Mouse (Mus musculus) hindbrain, embryonic 14.5 days (tissue): ENCODE data around the gene Slc39a13. TPM values are rescaled to one million over a fixed set of nuclear protein-coding genes. Genes with fewer than 3 reads are reported as not detected.
"Not testable (repeated sequence)": the region's sequence is repeated elsewhere in the genome, so short reads cannot be mapped to it uniquely, and the experiment has no call there.

Experiments
- ATAC-seq: fragments of 200-750 bp; cut with Nextera tagmentation; 2 replicates; pipeline ENCODE4 v1.8.0; 2017; ENCODE audit warnings: moderate number of reproducible peaks, mild to moderate bottlenecking, moderate TSS enrichment, moderate library complexity; ENCODE audit not compliant: low FRiP score
- DNase-seq: peaks from one replicate; pipeline ENCODE4 v3.0.0-alpha.2; 2015; ENCODE audit warnings: low spot score
- H3K27ac ChIP-seq: fragments of 300-500 bp; sonication (generic); 2 replicates; pipeline ENCODE4 v1.5.1; 2014; ENCODE audit warnings: mild to moderate bottlenecking, moderate library complexity
- H3K27me3 ChIP-seq: fragments of 300-500 bp; sonication (generic); 2 replicates; pipeline ENCODE4 v1.6.1; 2014; ENCODE audit warnings: mild to moderate bottlenecking, low read length, mixed read lengths; ENCODE audit not compliant: control insufficient read depth, insufficient read depth
- H3K36me3 ChIP-seq: fragments of 300-500 bp; sonication (generic); replicated peaks from 2 replicates; pipeline ENCODE4 v1.6.1; 2014; ENCODE audit not compliant: control insufficient read depth, insufficient read depth
- H3K4me1 ChIP-seq: fragments of 300-500 bp; sonication (generic); replicated peaks from 2 replicates; pipeline ENCODE4 v1.6.1; 2014; ENCODE audit warnings: antibody characterized with exemption, low read length, mixed read lengths; ENCODE audit not compliant: control insufficient read depth, insufficient read depth
- H3K4me2 ChIP-seq: fragments of 300-500 bp; sonication (generic); replicated peaks from 2 replicates; pipeline ENCODE4 v1.6.1; 2014; ENCODE audit warnings: mild to moderate bottlenecking, moderate library complexity
- H3K4me3 ChIP-seq: fragments of 300-500 bp; sonication (generic); replicated peaks from 2 replicates; pipeline ENCODE4 v1.5.1; 2014; ENCODE audit warnings: mild to moderate bottlenecking, low read length
- H3K9ac ChIP-seq: fragments of 300-500 bp; sonication (generic); 2 replicates; pipeline ENCODE4 v1.6.1; 2014
- H3K9me3 ChIP-seq: fragments of 300-500 bp; sonication (generic); 2 replicates; pipeline ENCODE4 v1.6.1; 2016; ENCODE audit warnings: low read length; ENCODE audit not compliant: control insufficient read depth
- WGBS: fragments of 180-500 bp; shearing (Covaris S2); extraction: QIAGEN DNeasy Blood & Tissue Kit; methylation state at CpG from one replicate; pipeline ENCODE4 v1.1.7; 2014; 5-methylcytosine and 5-hydroxymethylcytosine counted together
- polyA plus RNA-seq: library from polyadenylated mRNA; unstranded; fragments of >200 nt; fragmentation: Nextera tagmentation; extraction: Ambion mirVana; gene quantifications from 2 replicates; pipeline ENCODE4 v1.2.1, GENCODE M21; 2014

The Slc39a13 gene
- polyA plus RNA-seq, 1 experiment from 2014 or later = 27.6 TPM

DNA sequence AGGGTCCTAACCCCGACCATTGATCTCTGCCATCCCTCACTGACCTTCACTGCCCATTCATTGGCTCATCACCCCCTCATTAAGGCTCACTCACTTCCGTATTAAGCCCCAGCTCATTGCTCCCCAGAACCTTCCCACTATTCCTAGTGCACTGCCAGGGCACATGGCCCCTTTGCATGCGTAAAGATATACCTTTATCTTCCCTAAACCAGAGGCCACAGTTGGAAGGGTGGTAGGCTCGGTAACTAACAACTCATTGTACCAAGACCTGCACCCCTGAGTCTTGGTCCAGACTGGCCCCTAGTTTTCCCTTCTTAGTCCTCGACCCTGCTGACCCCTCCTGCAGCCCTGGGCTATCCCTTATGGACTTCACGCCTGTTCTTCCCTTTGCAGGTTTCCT lies 43.6 kb upstream of the Slc39a13 start:
- Histone ChIP-seq H3K36me3 (no peaks in the 10 kb centered on the region), H3K9me3 (no peaks in the 10 kb centered on the region), H3K4me1 (peaks cover 6% of the 10 kb centered on the region; the same call in 1 of the 2 replicates), H3K27me3 (0 out of 2 replicates have a peak, but pooled peaks cover 4% of the 10 kb centered on the region), H3K4me2 (no peak overlapping the region), H3K27ac (no peak overlapping the region), H3K4me3 (no peak overlapping the region), H3K9ac (no peak overlapping the region)
- 71% methylated on average over 6 of the region's 6 CpGs for WGBS
- DNase-seq (no peak), ATAC-seq (no peak)

DNA sequence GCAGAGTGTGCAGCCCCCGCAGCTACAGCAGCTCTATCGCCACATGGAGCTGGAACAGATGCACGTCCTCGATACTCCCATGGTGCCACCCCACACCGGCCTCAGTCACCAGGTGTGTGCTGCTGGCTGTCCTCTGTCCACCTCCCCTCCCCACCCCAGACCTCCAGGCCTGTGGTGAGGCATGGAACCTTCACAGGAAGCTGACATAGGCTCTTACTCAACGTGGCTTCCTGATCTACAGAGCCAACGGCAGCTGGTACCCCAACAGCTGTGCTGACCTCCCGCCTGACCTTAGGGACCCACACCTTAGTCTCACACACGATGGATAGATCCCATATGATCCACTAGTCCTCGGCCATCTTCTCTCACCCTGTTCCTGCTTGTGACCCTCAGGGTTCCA lies 43.1 kb upstream of the Slc39a13 start:
- H3K36me3 ChIP-seq = no peaks in the 10 kb centered on the region
- 83% methylated on average over 10 of the region's 10 CpGs for WGBS
- no peak overlapping the region for H3K4me2 ChIP-seq
- no peak overlapping the region for H3K9ac ChIP-seq
- ATAC-seq = no peak
- no peaks in the 10 kb centered on the region for H3K9me3 ChIP-seq
- no peak for DNase-seq
- no peak overlapping the region for H3K4me3 ChIP-seq
- peaks cover 6% of the 10 kb centered on the region; the same call in 1 of the 2 replicates for H3K4me1 ChIP-seq
- no peak overlapping the region for H3K27ac ChIP-seq
- 0 out of 2 replicates have a peak, but pooled peaks cover 4% of the 10 kb centered on the region for H3K27me3 ChIP-seq

DNA sequence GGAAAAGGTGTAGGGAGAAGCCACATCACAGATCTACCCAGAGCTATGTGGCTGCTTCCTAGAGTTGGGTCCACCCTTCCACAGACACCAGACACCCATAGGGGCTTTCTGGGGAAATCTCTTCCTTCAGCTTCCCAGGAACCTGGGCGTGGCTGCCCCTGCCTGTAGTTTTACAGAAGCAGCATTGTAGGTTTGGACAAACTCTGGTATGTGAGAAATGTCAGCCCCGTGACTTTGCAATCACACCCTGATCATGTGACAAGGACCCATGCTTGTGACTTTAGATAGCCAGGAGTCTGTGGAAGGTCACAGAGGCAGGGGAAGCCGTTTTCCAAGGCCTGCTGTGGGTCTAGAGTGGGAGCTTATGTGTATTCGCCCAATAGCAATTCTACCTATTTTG lies 42.3 kb upstream of the Slc39a13 start:
- Histone ChIP-seq H3K9ac (no peak overlapping the region), H3K4me1 (peaks cover 6% of the 10 kb centered on the region; the same call in 1 of the 2 replicates), H3K9me3 (no peaks in the 10 kb centered on the region), H3K4me3 (no peak overlapping the region), H3K27me3 (0 out of 2 replicates have a peak, but pooled peaks cover 4% of the 10 kb centered on the region), H3K4me2 (no peak overlapping the region), H3K27ac (no peak overlapping the region), H3K36me3 (no peaks in the 10 kb centered on the region)
- ATAC-seq (no peak), DNase-seq (no peak)
- 65% methylated on average over 4 of the region's 4 CpGs for WGBS

DNA sequence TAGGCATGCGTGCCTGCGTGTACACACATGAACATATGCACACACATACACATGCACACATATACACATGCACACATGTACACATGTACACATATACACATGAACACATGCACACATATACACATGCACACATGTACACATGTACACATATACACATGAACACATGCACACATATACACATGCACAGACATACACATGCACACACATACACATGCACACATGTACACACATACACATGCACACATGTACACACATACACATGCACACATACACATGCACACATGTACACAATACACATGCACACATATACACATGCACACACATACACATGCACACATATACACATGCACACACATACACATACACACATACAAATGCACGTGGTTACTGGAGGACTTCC lies 41.6 kb upstream of the Slc39a13 start:
- H3K36me3 ChIP-seq, H3K9ac ChIP-seq, H3K27ac ChIP-seq, H3K4me2 ChIP-seq, H3K9me3 ChIP-seq, H3K27me3 ChIP-seq, H3K4me3 ChIP-seq, H3K4me1 ChIP-seq, ATAC-seq, DNase-seq: not testable (repeated sequence)
- 97% methylated on average over 3 of the region's 3 CpGs for WGBS

DNA sequence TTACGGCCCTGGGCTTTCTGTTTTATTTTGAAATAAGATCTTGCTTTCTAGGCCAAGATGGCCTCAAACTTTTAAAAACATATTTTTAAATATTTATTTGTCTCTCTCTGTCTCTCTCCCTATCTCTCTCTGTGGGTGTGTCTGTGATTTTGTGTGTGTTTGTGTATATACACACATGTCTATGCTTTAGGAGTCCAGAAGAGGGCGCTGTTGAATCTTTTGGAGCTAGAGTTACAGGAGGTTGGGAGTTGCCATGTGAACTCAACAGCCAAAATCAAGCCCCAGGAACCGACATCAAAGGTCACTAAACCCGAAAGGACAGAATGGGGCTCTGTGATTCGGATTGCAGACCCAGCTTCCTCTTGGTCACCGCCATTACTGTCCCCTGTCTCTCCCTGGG lies 40.2 kb upstream of the Slc39a13 start:
- H3K4me2 ChIP-seq = no peak overlapping the region
- no peak overlapping the region for H3K4me3 ChIP-seq
- ATAC-seq (no peak), DNase-seq (no peak)
- H3K36me3 ChIP-seq = no peaks in the 10 kb centered on the region
- H3K9ac ChIP-seq = no peak overlapping the region
- 0 out of 2 replicates have a peak, but pooled peaks cover 3% of the 10 kb centered on the region for H3K27me3 ChIP-seq
- H3K27ac ChIP-seq = no peak overlapping the region
- no peaks in the 10 kb centered on the region for H3K9me3 ChIP-seq
- WGBS = 77% methylated on average over 6 of the region's 6 CpGs
- peaks cover 6% of the 10 kb centered on the region; the same call in 1 of the 2 replicates for H3K4me1 ChIP-seq

DNA sequence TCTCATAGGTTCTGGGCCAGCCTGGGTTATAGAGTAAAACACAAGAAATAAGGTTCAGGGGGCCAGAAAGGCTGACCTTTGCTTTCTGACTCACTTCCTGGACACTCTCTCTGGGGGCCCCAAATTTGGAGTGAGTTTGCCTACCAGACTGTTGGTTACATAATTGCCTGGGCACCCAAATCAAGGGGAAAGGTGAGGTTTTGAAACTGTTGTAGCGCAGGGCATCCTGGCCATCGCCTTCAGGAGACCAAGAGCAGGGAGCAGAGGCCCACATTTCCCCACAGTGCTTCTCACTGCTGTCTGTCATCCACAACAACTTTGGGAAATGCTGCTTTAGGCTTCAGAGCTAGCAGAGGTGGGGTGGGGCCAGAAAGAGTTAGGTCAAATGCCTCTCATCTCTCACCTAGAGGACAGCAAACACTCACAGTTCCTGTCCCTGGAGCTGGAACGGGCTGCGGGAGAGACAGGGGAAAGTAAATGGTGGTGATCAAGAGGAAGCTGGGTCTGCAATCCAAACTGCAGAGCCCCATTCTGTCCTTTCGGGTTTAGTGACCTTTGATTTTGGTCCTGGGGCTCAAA lies 39.7 kb upstream of the Slc39a13 start:
- H3K36me3 ChIP-seq = no peaks in the 10 kb centered on the region
- H3K4me1 ChIP-seq = 0 out of 2 replicates have a peak, but pooled peaks cover under 1% of the 10 kb centered on the region
- H3K9ac ChIP-seq = no peak overlapping the region
- no peaks in the 10 kb centered on the region for H3K9me3 ChIP-seq
- no peak overlapping the region for H3K27ac ChIP-seq
- no peak overlapping the region for H3K4me2 ChIP-seq
- H3K27me3 ChIP-seq = no peaks in the 10 kb centered on the region
- ATAC-seq (no peak), DNase-seq (no peak)
- WGBS = 91% methylated on average over 5 of the region's 5 CpGs
- H3K4me3 ChIP-seq = no peak overlapping the region

DNA sequence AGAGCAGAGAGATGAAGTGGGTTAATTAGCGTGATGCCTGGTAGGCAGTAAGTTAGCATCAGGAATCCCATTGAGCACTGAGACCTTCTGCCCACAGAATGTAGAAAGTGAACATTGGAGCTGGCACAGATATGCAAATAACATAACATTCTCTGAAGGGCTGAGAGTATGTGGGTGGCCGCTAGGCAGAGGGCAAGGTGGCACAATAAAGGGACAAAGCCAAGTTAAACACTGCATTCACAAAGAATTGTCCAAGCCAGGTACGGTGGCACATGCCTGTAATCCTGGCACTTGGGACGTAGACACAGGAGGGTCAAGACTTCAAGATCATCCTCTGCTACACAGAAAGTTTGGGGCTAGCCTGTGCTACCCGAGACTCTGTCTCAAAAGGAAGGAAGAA lies 39.0 kb upstream of the Slc39a13 start:
- Histone ChIP-seq H3K27me3 (no peaks in the 10 kb centered on the region), H3K4me2 (no peak overlapping the region), H3K4me3 (no peak overlapping the region), H3K4me1 (no peaks in the 10 kb centered on the region), H3K9ac (no peak overlapping the region), H3K9me3 (no peaks in the 10 kb centered on the region), H3K27ac (no peak overlapping the region), H3K36me3 (no peaks in the 10 kb centered on the region)
- no peak for ATAC-seq
- no peak for DNase-seq
- 86% methylated on average over 5 of the region's 5 CpGs for WGBS

DNA sequence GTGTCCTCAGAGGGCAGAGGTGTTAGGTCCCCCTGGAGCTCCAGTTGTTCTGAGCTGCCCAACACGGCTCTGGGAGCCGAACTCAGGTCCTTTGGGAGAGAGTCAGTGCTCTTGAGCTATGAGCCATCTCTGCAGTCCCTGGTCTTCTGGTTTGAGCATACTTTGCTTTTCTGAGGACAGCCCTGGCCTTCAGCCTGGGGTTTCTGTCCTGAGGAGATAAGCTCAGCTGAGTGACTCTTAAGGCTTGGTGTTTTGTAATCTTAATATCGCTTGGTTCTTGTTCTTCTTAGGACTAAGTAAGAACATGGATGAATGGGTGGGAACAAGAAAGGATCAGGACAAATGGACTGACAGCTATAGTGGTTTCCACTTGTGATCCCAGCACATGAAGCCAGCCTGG lies 37.9 kb upstream of the Slc39a13 start:
- WGBS = 89% methylated on average over 3 of the region's 3 CpGs
- ATAC-seq (no peak), DNase-seq (no peak)
- H3K27ac ChIP-seq = no peak overlapping the region
- no peaks in the 10 kb centered on the region for H3K9me3 ChIP-seq
- H3K4me2 ChIP-seq = no peak overlapping the region
- H3K9ac ChIP-seq = no peak overlapping the region
- H3K4me3 ChIP-seq = no peak overlapping the region
- no peaks in the 10 kb centered on the region for H3K27me3 ChIP-seq
- no peaks in the 10 kb centered on the region for H3K4me1 ChIP-seq
- H3K36me3 ChIP-seq = no peaks in the 10 kb centered on the region

DNA sequence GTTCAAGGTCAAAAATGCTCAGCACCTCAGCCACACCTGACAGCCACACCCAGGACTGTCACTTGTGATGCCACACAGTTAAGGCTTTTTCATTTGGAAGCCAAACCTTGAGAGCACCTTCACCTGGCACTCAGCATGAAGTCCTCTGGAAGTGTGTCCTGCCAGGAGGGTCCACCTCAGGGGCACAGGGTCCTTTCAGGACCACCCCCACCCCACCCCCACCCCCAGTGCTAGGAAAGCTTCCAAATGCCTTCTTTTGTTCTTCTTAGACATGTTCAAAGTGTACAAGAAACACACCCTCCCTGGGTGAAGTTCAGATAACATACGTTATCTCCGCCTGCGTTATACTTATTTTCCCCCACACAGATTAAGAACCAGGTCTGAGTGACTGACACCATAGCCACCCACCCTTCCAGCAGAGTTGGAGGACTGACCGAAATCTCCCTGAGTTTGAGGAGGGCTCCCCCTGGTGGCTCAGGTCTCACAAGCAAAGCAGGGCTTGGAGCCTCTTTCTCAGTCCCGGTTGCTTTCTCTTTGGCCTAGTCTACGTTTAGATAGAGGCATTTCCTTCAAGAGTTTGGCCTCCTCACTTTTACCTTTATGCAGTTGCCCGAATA lies 31.0 kb upstream of the Slc39a13 start:
- H3K4me3 ChIP-seq = no peak overlapping the region
- H3K4me1 ChIP-seq = no peaks in the 10 kb centered on the region
- no peak overlapping the region for H3K27ac ChIP-seq
- H3K36me3 ChIP-seq = no peaks in the 10 kb centered on the region
- ATAC-seq = peak; percentile 83; the same call in 1 of the 2 replicates
- WGBS = 8% methylated on average over 7 of the region's 7 CpGs
- DNase-seq = peak; percentile 92
- no peaks in the 10 kb centered on the region for H3K27me3 ChIP-seq
- H3K9ac ChIP-seq = no peak overlapping the region
- H3K9me3 ChIP-seq = no peaks in the 10 kb centered on the region
- H3K4me2 ChIP-seq = no peak overlapping the region
